Mouse (Mus musculus) forebrain, embryonic 13.5 days (tissue): ENCODE data around the gene Ache. TPM values are rescaled to one million over a fixed set of nuclear protein-coding genes. Genes with fewer than 3 reads are reported as not detected.
A peak's percentile ranks its signal among the peaks of the same experiment; 100 is the strongest.

ENCODE experiments used
- ATAC-seq: fragments of 200-750 bp; cut with Nextera tagmentation; 2 replicates; pipeline ENCODE4 v1.8.0; 2017
- H3K27ac ChIP-seq: fragments of 300-500 bp; sonication (generic); 2 replicates; pipeline ENCODE4 v1.5.1; 2015; ENCODE audit warnings: inconsistent platforms, mild to moderate bottlenecking, moderate library complexity
- H3K27me3 ChIP-seq: fragments of 300-500 bp; sonication (generic); 2 replicates; pipeline ENCODE4 v1.6.1; 2015; ENCODE audit warnings: mild to moderate bottlenecking, inconsistent platforms
- H3K36me3 ChIP-seq: fragments of 300-500 bp; sonication (generic); 2 replicates; pipeline ENCODE4 v1.6.1; 2015; ENCODE audit warnings: mild to moderate bottlenecking, inconsistent platforms; ENCODE audit not compliant: poor library complexity, severe bottlenecking
- H3K4me1 ChIP-seq: fragments of 300-500 bp; sonication (generic); 2 replicates; pipeline ENCODE4 v1.6.1; 2015; ENCODE audit warnings: inconsistent platforms
- H3K4me2 ChIP-seq: fragments of 300-500 bp; sonication (generic); 2 replicates; pipeline ENCODE4 v1.6.1; 2015; ENCODE audit warnings: inconsistent platforms, mild to moderate bottlenecking, moderate library complexity
- H3K4me3 ChIP-seq: fragments of 300-500 bp; sonication (generic); 2 replicates; pipeline ENCODE4 v1.5.1; 2015; ENCODE audit warnings: mild to moderate bottlenecking, inconsistent platforms
- H3K9ac ChIP-seq: fragments of 300-500 bp; sonication (generic); 2 replicates; pipeline ENCODE4 v1.6.1; 2015; ENCODE audit warnings: mild to moderate bottlenecking, inconsistent platforms
- H3K9me3 ChIP-seq: fragments of 300-500 bp; sonication (generic); replicated peaks from 2 replicates; pipeline ENCODE4 v1.6.1; 2016; ENCODE audit warnings: inconsistent platforms
- WGBS: fragments of 180-500 bp; shearing (Covaris S2); methylation state at CpG from one replicate; pipeline ENCODE4 v1.1.7; 2015; 5-methylcytosine and 5-hydroxymethylcytosine counted together
- polyA plus RNA-seq: library from polyadenylated mRNA; unstranded; fragments of >200 nt; fragmentation: Nextera tagmentation; extraction: Ambion mirVana; gene quantifications from 2 replicates; pipeline ENCODE4 v1.2.1, GENCODE M21; 2015

The Ache gene
- polyA plus RNA-seq, 1 experiment from 2014 or later: 2.7 TPM

DNA sequence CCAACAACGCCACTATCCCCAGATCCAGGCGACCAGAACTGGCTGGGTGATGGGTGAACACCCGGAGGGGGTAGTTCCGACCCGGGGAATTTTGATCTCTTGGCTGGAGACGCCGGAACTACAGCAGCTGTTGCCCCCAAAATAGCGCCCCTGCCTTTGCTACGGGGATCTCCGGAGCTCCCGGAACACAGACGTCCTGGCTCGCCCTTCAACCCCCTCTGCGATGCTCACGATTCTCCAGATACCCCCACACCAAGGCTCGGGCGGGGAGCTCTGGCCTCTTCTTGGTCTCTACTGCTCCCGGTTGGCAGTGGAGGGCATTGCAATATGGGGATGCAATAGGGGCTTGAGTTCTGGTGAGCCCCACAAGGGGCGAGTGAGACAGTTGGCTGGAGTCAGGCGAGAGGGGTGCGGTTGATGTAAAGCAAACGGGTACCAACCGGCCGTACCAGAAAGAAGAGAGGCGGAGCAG lies 1.7 kb downstream of the Ache start:
- ATAC-seq: no peak
- Histone ChIP-seq H3K9me3 (no peaks in the 10 kb centered on the region), H3K27me3 (peaks cover 56% of the 10 kb centered on the region), H3K4me3 (peak overlapping the region; percentile 49), H3K27ac (no peak overlapping the region), H3K4me2 (peak overlapping the region; percentile 94), H3K9ac (0 out of 2 replicates have a peak overlapping the region, but pooled peaks have one; percentile 40), H3K36me3 (no peaks in the 10 kb centered on the region), H3K4me1 (peaks cover 34% of the 10 kb centered on the region)
- 5% methylated on average over 25 of the region's 25 CpGs for WGBS

DNA sequence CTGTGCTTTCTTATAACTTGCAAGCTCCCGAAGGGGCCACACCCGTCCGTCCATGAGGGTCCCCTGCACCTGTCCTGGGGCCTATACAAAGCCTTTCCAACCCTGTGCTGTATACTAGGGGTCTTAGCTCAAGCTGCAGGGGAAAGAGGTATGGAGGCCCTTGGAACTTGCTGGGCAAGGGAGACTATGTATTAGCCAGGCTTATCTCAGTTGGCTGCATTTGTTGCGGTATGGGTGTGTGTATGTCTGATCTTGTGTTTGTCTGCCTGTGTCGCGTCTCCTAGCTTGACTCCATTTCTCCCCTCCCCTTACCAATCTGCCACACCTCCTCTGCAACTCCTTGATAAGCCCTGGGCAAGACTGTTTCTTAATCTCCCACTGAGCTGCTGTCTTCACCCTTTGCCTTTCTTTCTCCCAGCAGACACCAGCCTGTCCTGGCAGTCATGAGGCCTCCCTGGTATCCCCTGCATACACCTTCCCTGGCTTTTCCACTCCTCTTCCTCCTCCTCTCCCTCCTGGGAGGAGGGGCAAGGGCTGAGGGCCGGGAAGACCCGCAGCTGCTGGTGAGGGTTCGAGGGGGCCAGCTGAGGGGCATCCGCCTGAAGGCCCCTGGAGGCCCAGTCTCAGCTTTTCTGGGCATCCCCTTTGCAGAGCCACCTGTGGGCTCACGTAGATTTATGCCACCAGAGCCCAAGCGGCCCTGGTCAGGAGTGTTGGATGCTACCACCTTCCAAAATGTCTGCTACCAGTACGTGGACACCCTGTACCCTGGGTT lies 2.5 kb downstream of the Ache start:
- Histone ChIP-seq H3K27ac (no peak overlapping the region), H3K27me3 (peaks cover 56% of the 10 kb centered on the region), H3K4me3 (peak overlapping the region; percentile 49; the same call in 1 of the 2 replicates), H3K4me2 (peak overlapping the region; percentile 94), H3K9me3 (no peaks in the 10 kb centered on the region), H3K36me3 (0 out of 2 replicates have a peak, but pooled peaks cover 1% of the 10 kb centered on the region), H3K9ac (0 out of 2 replicates have a peak overlapping the region, but pooled peaks have one; percentile 40), H3K4me1 (peaks cover 37% of the 10 kb centered on the region)
- no peak for ATAC-seq
- WGBS: 53% methylated on average over 13 of the region's 13 CpGs

- Histone ChIP-seq H3K4me2 (no peak overlapping the region), H3K27ac (no peak overlapping the region), H3K4me1 (peaks cover 44% of the 10 kb centered on the region), H3K27me3 (peaks cover 56% of the 10 kb centered on the region), H3K9ac (0 out of 2 replicates have a peak overlapping the region, but pooled peaks have one; percentile 22), H3K9me3 (no peaks in the 10 kb centered on the region), H3K4me3 (no peak overlapping the region), H3K36me3 (peaks cover 10% of the 10 kb centered on the region)
- no peak for ATAC-seq
- 23% methylated on average over 15 of the region's 15 CpGs for WGBS
These were observed 3.4 kb downstream of the Ache start for GRCm38 (mm10) chr5:137290677-137291076.

GRCm38 (mm10) chr5:137291381-137291926 lies 4.1 kb downstream of the Ache start:
- no peak for ATAC-seq
- H3K4me2 ChIP-seq: no peak overlapping the region
- peaks cover 18% of the 10 kb centered on the region for H3K36me3 ChIP-seq
- H3K4me1 ChIP-seq: peaks cover 44% of the 10 kb centered on the region
- peaks cover 52% of the 10 kb centered on the region for H3K27me3 ChIP-seq
- H3K27ac ChIP-seq: no peak overlapping the region
- no peaks in the 10 kb centered on the region for H3K9me3 ChIP-seq
- no peak overlapping the region for H3K9ac ChIP-seq
- 80% methylated on average over 15 of the region's 15 CpGs for WGBS
- no peak overlapping the region for H3K4me3 ChIP-seq

DNA sequence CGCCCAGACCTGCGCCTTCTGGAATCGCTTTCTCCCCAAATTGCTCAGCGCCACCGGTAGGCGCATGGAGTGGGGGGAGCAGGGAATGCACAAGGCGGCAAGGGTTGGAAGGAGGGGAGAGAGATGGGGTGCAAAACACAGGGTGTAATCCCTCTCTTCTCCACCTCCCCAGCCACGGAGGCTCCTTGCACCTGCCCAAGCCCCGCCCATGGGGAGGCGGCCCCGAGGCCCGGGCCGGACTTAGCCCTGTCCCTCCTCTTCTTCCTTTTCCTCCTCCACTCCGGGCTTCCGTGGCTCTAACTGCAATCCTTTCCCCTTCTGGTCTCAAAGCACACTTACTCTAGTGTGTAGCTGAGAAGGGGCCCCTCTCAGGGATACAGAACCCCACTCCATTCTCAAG lies 6.0 kb downstream of the Ache start:
- Histone ChIP-seq H3K4me2 (peak overlapping the region; percentile 99), H3K36me3 (peaks cover 37% of the 10 kb centered on the region), H3K9ac (peak overlapping the region; percentile 79), H3K27me3 (peaks cover 39% of the 10 kb centered on the region), H3K27ac (peak overlapping the region; percentile 79), H3K9me3 (no peaks in the 10 kb centered on the region), H3K4me3 (peak overlapping the region; percentile 58), H3K4me1 (peaks cover 29% of the 10 kb centered on the region)
- WGBS: 3% methylated on average over 15 of the region's 15 CpGs
- ATAC-seq: peak; percentile 15; the same call in 1 of the 2 replicates

- peaks cover 23% of the 10 kb centered on the region for H3K4me1 ChIP-seq
- H3K36me3 ChIP-seq: peaks cover 45% of the 10 kb centered on the region
- H3K9ac ChIP-seq: peak within 1 kb of the TSS; percentile 79
- H3K27ac ChIP-seq: peak within 1 kb of the TSS; percentile 79
- WGBS: under 1% methylated on average over 52 of the region's 52 CpGs
- peak within 1 kb of the TSS; percentile 99 for H3K4me2 ChIP-seq
- peaks cover 33% of the 10 kb centered on the region for H3K27me3 ChIP-seq
- peak within 1 kb of the TSS; percentile 58 for H3K4me3 ChIP-seq
- peak; percentile 97 for ATAC-seq
- H3K9me3 ChIP-seq: no peaks in the 10 kb centered on the region
These were observed 6.8 kb downstream of the Ache start, which contains the start of gene Ufsp1 for GRCm38 (mm10) chr5:137293839-137294743. Ufsp1 (plus strand) TSS chr5:137294629.

GRCm38 (mm10) chr5:137294744-137295093 lies 7.4 kb downstream of the Ache start:
- WGBS: 8% methylated on average over 18 of the region's 18 CpGs
- H3K4me3 ChIP-seq: peak overlapping the region; percentile 58
- peaks cover 51% of the 10 kb centered on the region for H3K36me3 ChIP-seq
- peak overlapping the region; percentile 99 for H3K4me2 ChIP-seq
- peak overlapping the region; percentile 79 for H3K27ac ChIP-seq
- peaks cover 20% of the 10 kb centered on the region for H3K4me1 ChIP-seq
- H3K9me3 ChIP-seq: no peaks in the 10 kb centered on the region
- H3K27me3 ChIP-seq: peaks cover 26% of the 10 kb centered on the region
- ATAC-seq: peak; percentile 61
- peak overlapping the region; percentile 79 for H3K9ac ChIP-seq

DNA sequence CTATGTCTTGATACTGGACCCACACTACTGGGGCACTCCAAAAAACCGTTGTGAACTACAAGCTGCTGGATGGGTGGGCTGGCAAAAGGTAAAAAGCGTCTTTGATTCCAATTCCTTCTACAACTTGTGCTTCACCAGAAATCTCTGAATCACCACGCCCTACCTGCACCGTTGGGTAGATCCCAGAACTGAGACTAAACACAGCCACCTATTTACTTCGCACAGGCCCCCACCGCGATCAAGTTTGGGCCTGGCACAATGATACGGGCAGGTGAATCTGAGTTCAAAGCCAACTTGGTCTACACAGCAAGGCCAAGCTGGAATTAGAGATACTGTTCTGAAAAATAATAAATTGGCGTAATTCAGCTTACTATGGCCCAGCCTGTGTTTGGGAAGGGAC lies 8.0 kb downstream of the Ache start:
- 83% methylated on average over 9 of the region's 9 CpGs for WGBS
- Histone ChIP-seq H3K9ac (peak overlapping the region; percentile 79), H3K27ac (peak overlapping the region; percentile 79; the same call in 1 of the 2 replicates), H3K9me3 (no peaks in the 10 kb centered on the region), H3K4me1 (peaks cover 20% of the 10 kb centered on the region), H3K4me3 (peak overlapping the region; percentile 58), H3K4me2 (peak overlapping the region; percentile 99), H3K36me3 (peaks cover 57% of the 10 kb centered on the region), H3K27me3 (peaks cover 21% of the 10 kb centered on the region)
- no peak for ATAC-seq

DNA sequence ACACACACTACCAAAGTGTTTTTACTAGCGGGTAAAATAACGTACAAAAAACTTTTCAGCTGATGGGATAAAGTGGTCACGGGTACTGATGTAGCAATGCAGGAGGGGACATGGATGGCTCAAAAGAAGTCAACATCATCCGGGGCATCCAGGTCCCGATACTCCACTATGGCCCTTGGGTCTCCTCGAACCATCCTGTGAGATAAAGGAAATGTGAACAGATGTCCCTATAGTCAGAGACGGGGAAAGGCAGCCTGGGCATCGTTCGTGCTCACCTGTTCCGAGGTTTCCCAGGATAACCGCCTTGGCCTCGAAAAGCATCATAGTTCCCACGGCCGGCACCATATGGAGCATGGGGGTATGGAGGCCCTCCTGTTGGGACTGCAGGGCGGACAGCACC lies 8.4 kb downstream of the Ache start:
- no peak overlapping the region for H3K4me3 ChIP-seq
- H3K36me3 ChIP-seq: peaks cover 61% of the 10 kb centered on the region
- 92% methylated on average over 15 of the region's 15 CpGs for WGBS
- H3K9me3 ChIP-seq: no peaks in the 10 kb centered on the region
- peaks cover 16% of the 10 kb centered on the region for H3K27me3 ChIP-seq
- H3K9ac ChIP-seq: no peak overlapping the region
- H3K4me1 ChIP-seq: peaks cover 20% of the 10 kb centered on the region
- H3K27ac ChIP-seq: no peak overlapping the region
- no peak for ATAC-seq
- H3K4me2 ChIP-seq: no peak overlapping the region

DNA sequence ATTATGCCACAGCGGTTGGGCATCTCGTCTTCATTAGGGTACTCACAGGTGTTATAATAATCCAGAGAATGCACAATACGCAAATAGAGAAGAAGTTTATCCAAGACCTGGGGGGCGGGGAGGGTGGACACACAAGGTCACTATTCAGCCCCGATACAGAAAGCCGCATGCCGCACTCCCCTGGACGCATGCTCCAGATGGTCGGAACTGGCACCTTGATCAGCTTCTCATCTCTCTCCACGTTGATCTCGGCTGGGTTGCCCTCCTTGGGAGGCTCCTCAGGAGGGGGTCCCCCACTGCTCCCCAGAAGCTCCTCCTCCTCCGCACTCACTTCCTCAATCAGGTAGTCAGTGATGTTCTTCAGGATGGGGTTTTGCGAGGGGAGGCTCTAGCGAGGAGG lies 9.8 kb downstream of the Ache start:
- no peak for ATAC-seq
- no peak overlapping the region for H3K4me2 ChIP-seq
- H3K9ac ChIP-seq: no peak overlapping the region
- WGBS: 89% methylated on average over 14 of the region's 14 CpGs
- no peak overlapping the region for H3K4me3 ChIP-seq
- no peak overlapping the region for H3K27ac ChIP-seq
- no peaks in the 10 kb centered on the region for H3K9me3 ChIP-seq
- H3K36me3 ChIP-seq: peaks cover 75% of the 10 kb centered on the region
- peaks cover 25% of the 10 kb centered on the region for H3K4me1 ChIP-seq
- peaks cover 5% of the 10 kb centered on the region; the same call in 1 of the 2 replicates for H3K27me3 ChIP-seq

GRCm38 (mm10) chr5:137299240-137299639 lies 11.9 kb downstream of the Ache start:
- Histone ChIP-seq H3K9me3 (no peaks in the 10 kb centered on the region), H3K4me2 (no peak overlapping the region), H3K9ac (no peak overlapping the region), H3K36me3 (peaks cover 96% of the 10 kb centered on the region), H3K27ac (no peak overlapping the region), H3K4me1 (peaks cover 26% of the 10 kb centered on the region), H3K4me3 (no peak overlapping the region), H3K27me3 (no peaks in the 10 kb centered on the region)
- 92% methylated on average over 7 of the region's 7 CpGs for WGBS
- ATAC-seq: no peak
